Mouse (Mus musculus): Measurements from ENCODE around the gene Syce1l.

Syce1l gene

DNA sequence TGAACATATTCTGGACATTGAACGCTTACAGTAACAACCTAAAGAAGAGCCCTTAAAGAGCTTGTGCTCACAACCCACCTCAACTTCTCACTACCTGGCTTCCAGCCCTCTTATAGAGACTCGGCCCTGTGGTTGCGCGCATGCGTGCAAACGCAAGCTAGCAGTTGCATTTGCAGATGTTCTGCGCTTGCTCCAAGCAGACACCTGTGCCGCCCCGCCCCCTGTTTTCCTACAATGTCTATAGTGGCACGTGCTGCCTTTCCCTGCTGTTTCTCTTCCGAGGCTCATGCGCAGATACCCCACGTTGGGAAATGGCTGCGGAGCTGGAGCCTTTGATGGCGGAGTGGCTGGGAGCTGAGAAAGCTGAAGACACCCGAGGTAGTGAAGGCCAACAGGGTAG is at the start of gene Syce1l:
Gene Syce1l (plus strand): TSS at position 288 of the 400 bp plus-strand sequence.
- DNase-seq (ENCODE audit: low spot score in 2 of 2) = no peak

DNA sequence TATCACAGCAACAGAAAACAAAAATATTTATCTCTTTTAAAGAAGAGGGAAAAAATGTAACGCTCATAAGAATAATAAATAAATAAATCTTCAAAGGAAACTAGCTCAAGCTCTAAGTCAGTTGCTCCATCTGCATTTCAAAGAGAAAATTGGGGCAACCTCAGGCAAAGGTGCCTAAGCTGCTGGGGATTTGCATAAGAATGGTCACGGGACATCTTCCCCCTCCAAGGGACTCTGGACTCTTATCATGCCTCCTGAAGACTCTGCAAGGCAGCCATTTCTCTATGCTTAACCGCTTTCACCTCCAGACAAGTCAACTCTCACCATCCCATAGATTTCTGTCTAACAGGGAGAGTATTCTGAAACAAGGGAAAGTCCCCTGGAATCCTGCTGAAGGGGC is 44.6 kb upstream of the Syce1l start:
- DNase-seq (ENCODE audit: low spot score in 2 of 2) = no peak

DNA sequence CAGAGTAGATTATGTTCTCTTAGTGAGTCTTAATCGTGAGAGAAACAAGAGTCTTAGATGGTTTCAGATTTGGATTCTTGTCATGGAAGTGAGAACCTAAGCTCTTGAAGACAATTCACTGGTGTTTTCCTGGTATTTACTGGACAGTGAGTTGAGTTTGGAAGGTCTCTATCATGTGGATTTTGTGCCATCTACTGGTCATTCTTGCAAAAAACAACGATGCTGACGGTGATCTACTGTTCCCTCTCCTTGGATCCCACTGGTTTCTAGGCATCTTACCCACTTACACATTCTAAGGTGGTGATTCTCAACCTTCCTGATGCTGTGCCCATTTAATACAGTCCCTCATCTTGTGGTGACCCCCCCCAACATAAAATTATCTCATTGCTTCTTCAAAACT is 10.4 kb upstream of the Syce1l start:
- DNase-seq (ENCODE audit: low spot score in 2 of 2) = no peak

DNA sequence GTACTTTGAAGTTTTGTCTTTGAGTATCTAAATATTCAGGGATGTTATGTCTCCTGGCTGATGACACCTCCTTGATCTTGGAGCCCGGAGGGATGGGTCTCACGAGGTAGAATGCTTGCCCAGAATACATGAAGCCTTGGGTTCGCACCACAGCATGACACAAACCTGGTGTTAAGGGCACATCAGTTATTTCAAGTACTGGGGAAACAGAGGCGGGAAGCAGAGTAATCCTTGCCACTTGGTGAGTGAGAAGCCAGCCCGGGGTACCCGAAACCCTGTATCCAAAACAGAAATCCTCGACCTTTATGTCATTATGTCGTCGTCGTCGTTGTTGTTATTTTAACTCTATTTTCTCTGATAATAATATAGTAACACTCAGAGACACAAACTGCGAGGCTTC is 8.9 kb upstream of the Syce1l start:
- no peak for DNase-seq (ENCODE audit: low spot score in 2 of 2)

DNA sequence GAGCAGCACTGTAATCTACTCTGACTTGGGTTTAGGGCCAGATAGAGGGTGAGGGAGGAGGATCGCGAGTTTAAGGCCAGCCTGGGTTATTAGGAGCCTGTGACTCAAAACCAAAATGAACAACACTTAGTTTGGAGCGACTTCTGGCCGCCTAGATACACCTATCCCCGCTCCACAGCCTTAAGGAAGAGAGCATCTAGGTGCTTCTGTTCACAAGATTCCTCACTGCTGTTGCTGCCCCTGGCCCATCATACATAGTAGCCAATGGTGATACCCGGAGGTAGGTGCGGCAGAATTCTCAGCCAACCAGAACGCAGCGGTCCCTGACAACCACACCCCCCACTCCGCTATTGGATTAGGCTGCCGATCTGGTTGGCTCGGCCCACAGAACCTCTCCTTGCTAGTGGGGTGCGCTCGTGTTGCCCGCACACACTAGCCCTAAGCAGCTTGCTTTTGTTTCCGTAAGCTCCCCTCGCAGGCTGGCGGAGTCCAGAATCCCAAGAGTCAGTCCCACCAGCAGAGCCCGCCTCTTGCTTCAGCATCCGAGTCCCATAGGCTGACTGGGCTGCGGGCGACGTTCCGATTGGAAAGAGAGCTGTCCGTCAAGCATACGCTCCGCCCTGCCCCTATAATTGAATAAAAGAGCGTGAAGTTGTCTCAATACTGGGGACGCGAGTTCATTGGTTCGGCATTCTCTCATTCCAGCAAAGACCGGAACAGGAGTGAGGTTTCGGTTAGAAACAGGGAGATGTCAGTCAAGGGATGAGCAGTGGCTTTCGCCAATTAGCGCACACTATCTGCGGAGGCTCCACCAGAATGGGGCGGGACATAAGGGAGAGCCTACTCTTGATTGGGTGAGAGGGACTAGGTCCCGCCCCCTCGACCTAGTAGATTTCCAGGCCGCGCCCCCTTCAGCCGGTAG is 8.1 kb upstream of the Syce1l start, which contains the start of gene Mon1b:
Gene Mon1b (plus strand): TSS at position 918 of the 922 bp plus-strand sequence.
- DNase-seq (ENCODE audit: low spot score in 2 of 2) = peak; percentile 84 to 95

DNA sequence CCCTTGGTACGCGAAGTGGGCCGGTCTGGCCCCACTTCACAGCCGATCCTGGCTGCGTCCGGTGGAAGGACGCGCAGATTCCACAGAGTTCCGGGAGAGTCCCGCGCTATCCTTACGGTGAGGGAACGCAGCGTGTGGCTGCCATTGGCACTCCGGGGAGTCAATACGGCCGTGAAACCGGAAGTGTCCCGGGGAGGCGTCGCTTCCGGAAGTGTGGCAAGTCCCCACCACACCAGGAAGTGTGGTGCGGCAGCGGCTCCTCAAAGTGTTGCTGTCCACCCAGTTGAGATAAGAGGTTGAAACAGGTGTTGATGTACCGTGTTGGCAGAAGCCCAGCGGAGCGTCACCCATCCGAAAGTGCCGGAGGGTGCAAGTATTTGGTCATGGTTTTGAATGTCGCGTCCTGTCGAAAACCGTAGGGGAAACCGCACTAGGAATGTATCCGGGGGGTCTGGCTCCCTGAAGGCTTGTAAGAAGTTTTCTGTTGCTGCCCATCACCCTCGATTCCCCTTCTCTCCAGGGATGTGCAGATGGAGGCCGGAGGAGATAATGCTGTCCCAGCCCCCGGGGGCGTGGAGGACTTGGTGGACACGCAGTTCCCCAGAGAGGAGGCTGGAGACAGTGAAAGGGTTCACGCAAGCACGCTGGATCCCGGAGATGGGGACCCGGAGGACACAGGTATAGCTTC is 7.3 kb upstream of the Syce1l start:
- peak; percentile 90 to 98 for DNase-seq (ENCODE audit: low spot score in 2 of 2)

DNA sequence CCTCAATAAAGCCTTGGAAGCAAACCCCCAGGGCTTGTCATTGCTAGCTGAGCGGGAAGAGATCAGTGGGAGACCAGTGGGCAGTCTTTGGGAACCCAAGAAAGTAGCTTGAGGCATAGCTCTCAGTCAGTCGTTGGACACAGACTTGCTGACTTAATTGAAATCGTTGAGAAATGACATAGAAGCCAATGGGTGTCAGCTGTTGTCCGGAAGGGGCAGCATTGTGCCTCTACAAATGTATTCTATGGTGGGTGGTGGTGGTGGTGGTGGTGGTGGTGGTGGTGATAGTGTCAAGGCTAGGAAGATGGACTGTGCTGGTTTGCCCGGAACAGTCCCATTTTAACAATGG is 6.8 kb upstream of the Syce1l start:
- DNase-seq (ENCODE audit: low spot score in 2 of 2) = no peak

DNA sequence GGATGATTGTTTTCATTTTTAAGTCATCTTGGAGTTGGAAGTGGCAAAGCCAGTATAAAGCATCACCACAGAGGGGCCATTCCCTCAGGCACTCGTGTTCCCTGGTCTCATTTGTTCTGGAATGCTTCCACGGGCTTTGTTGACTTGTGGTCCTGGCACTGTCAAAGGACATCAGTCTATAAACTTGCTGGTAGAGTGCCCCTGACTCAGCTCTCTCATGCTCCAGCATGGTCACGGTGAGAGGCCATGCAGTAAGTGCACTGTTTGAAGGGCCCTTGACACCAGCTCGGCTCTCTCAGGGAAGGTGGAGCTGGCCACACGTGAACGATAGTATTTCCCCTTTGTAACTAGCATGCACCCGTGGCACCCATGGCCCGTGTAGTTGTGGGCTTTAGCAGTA is 2.7 kb upstream of the Syce1l start:
- DNase-seq (ENCODE audit: low spot score in 2 of 2) = no peak

DNA sequence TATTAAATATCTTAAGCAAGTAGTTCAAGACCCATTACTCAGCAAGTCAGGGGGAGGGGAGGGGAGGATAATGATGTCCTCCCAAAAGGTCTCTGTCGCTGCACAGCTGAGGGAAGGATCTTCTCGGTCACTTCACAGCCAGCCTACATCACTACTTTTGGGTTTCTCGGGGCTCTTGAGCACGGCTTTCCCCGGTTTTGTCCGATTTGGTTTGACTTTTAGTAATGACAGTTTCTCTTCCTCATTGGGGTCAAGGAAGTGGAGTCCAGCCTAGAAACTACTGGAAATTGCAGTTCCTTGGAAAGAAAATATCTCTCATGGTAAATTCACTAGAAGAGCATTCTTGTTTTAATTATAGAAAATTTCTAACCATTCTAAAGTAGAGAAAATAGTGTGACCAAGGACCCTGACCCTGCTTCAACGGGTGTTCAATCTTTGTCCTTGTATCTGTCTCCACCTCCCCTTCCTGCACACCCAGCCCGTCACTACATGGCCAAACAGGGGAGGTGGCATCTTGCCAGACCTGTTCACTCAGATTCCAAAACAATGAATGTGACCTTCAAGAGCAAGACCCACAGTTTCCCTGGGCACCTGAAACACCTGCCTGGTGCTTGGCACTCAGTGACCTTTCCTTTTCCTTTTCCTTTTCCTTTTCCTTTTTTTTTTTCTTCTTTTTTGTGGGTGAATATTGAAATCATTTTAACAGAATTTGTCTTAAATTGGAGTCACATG is 632 bp downstream of the Syce1l start:
- no peak for DNase-seq (ENCODE audit: low spot score in 2 of 2)

DNA sequence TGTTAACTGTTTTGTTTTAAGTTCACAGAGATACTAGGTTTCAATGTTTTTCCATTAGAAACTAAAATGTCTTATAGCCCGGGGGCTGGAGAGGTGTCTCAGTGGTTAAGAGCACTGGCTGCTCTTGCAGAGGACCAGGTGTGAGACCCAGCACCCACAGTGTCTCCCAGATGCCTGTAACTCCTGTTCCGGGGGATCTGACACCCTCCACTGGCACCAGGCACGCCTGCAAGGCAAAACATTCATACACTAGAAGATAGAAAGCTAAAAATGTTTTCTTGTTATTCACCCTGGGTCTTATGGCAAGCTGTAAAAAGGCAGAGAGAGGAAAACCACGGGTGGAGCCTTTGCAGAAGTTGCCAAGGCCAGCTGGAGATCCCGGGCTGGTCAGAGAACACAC is 2.2 kb downstream of the Syce1l start:
- DNase-seq (ENCODE audit: low spot score in 2 of 2) = no peak

DNA sequence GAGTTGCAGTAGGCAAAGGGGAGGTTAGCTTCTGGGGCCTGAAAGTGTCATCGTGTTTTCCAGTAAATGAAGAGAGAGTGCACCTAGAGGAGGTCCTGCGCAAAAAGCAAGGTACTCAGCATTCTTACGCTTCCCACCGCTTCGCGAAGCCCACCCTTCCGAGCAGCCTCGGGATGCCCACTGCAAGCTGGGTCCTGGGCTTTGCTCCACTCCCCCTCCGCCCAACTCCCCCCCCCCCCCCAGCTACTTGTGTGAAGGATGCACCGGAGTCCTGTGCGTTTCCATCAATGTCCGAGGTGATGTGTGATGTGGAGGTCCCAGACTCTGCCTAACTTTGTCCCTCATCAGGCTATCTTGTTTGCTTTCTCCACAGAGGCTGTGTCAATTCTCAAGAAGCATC is 9.4 kb downstream of the Syce1l start:
- DNase-seq (ENCODE audit: low spot score in 2 of 2) = no peak

DNA sequence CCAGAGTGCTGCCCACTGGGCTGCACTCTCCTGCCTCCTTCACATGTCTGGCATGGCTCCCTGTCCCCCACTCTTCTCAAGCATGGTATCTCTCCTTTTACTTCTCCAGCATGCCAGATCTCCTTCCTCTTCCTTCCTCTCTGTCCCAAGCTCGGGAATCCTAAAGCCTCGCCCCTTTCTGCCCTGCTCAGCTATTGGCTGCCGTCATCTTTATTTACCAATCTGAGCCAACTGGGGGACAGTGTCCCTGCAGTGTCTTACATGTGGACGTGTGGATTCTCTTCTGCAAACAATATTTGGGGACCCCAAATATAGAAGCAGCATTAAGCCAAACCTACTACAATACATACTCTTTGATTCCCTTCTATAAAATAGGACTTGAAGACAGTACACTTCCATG is 10.1 kb downstream of the Syce1l start:
- DNase-seq (ENCODE audit: low spot score in 2 of 2) = no peak

DNA sequence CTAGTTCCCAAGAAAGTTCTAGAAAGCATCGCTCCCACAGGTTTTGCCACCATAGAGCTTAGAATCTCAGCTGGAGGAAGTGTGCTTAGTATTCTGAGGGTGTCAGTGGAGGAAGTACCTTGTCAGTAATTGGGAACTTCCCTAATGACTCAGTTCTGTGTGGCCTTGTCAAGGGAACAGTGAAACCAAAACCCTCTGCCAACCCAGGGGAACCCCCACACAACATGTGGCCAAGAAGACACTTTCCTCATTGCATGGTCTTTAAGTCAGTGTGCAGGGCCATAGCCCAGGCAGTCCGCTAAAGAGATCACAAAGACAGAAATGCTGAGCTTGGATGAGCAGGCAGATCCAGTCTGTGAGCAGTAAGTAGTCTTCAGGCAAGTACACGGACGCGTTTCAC is 13.1 kb downstream of the Syce1l start:
- peak in 1 of 2 experiments; percentile 28 for DNase-seq (ENCODE audit: low spot score in 2 of 2)

DNA sequence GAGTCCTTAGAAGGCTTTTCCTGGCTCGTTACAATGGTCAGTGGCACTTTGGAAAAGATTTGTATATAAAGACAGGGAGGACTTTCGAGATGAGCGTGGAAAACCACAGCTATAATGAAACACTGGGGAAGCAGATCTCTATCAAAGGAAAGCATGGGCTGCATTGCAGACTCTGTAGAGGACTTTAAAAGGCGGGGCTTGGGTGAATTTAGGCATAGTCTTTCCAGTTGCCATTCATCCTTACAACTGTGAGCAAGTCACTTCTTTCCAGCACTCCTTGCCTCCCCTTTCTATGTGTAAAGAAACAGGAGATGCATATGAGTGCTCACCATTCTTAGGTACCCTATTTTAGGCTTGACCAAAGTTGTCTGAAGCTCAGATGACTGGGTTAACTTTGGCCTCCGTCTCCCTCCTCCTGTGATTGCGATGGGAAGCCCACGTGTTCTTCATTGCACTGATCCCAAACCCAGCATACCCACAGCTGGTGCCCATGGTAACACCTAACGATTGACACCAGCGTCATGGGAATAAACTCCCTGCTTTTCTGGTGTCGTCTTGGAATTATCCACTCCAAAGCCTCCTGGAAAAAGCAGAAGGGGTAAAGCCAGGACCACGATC is 13.8 kb downstream of the Syce1l start:
- DNase-seq (ENCODE audit: low spot score in 2 of 2) = no peak

DNA sequence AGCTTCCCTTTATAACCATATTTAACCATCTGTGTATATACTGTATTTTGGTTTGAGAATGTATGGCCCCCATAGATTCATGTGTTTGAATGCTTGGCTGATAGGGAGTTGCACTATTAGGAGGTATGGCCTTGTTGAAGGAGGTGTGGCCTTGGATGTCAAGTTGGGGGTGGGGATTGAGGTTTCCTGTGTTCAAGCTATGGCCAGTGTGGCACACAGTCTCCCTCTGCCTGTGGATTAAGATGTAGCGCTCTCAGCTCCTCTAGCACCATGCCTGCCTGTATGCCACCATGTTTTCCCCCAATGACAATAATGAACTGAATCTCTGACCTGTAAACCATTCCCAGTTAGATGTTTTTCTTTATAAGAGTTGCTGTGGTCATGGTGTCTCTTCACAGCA is 17.1 kb downstream of the Syce1l start:
- no peak for DNase-seq (ENCODE audit: low spot score in 2 of 2)

DNA sequence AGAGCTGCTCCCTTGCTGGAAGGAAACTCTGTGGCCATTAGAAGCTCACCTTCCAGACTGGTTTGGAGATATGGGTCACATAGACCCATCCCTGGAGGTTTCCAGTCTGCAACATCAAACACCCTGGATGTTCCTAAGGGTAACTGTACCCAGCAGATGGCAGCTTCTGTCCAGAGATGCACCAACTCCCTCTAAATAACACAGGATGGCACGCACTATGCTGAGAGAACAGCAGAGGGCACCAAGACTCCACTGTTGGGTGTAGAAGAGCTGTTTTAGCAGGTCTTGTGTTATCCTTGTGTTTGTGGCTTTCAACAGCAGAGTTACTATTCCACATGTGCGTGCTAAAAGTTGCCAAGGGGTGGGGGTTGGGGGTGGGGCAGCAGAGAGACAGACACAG is 21.5 kb downstream of the Syce1l start:
- DNase-seq (ENCODE audit: low spot score in 2 of 2) = peak; percentile 11 to 69

DNA sequence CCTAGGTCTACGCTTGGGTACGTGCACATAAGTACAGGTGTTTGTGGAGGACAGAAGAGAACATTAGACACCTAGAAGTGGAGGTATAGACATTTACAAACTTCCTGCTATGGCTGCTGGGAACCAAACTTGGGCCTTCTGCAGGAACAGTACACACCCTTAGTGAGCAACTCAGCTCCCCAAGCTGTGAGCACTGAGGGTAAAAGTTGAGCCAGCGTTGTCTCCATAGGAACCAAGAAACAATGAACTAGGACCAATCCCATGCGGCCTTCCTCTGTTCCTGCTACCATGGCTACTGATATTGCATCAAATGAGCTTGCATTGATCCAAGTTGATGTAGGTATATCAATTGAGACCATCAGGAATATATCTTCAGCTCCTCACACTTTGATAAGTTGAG is 22.0 kb downstream of the Syce1l start:
- DNase-seq (ENCODE audit: low spot score in 2 of 2) = no peak

DNA sequence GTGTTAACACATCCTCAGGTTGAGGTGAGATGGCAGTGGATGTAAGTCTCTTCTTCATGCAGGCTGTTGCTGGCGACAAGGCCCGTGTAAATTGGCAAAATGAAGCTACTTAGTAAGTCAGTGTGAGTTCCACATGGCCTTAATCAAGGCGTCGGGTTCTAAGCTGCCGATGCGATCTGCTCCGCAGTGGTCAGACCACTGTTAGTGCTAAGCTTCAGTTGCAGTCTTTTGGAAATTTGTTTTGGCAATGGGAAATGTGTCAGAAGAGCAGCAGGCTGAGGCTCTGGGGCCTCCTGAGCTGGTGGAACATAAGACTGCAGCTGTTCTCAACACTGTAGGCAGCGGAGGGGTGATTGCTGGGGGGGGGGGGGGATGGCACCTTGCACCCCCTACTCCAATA is 22.9 kb downstream of the Syce1l start:
- DNase-seq (ENCODE audit: low spot score in 2 of 2) = no peak

DNA sequence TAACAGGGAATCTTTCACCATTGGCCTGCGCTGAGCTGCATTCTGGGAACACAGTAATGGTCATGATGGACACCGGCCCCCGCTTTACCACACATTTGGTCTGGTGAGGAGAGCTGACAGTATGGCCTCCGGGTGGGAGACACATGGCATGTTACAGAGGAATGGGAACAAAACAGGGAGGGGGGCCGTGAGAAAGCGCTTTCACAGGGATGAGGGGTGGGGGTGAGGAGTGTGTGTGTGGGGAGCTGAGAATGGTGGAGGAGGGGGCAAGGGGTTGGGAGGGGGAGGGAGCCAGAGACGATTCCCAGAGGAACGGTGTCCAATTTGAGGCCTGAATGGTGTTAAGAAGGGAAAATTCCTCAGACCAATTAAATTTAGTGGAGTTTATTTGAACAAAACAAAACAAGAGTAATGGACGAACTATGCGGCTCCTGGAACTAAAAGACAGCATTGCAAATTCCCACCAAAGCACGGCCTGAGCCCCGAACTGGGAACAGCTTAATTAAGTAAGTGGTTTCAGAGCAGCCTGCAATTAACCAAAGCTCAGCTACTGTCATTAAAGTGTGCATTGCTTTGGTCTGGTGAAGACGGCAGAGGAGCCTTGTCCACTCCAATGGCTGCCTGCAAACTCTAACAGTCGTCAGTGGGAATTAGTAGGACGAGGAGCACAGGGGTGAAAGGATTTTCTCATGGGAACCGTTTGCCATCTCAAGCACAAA is 23.9 kb downstream of the Syce1l start:
- no peak for DNase-seq (ENCODE audit: low spot score in 2 of 2)

DNA sequence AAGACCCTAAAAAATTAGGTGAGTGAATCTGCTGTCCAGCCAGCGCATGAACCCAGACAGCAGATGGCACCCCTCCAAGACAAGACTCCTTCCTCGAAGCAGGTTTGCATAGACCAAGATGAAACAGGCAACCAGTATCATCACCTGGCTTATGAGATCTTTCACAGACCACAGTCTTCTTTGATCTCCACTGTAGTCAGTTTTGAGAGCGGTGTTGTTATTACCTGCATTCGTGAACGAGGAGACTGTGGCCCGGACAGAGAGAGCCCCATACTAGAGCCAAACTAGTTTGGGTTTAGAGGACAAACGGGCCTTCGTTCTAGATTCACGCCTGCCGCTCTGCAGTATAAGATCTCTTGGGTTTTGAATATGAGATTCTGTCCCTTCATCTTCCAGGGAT is 26.9 kb downstream of the Syce1l start:
- DNase-seq (ENCODE audit: low spot score in 2 of 2) = no peak

DNA sequence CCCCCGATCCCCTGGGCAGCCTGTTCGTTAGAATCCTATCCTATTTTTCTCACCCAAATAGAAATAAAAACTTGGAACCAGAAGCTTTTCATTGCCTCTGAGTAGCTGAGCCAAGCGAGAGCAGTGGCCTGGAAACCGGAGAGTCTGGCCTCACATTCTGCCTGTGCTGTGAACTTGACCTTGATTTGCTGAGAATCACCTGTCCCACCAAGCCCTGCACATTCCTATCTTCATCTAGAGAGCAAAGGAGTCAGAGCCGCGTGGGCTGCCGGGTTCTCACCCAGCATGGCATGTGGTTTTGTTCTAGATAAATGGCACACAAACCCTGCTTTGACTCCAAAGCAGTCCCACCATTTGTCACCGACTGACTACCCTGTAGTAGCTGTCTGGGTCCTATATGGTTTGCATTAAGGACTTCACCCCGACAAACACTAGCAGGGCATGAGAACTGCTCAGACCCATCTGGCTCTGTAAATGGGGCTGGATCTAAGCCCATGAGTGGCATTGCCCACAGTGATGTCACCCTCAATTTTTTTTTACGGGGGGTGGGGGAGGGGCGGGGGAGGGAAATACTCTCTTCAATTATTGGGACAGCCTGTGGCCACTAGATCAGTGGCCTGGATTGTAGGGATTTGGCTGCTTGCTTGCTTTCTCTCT is 29.7 kb downstream of the Syce1l start:
- no peak for DNase-seq (ENCODE audit: low spot score in 2 of 2)
